Mouse (Mus musculus): ENCODE data around the gene Ly6g5c.

The Ly6g5c gene

DNA sequence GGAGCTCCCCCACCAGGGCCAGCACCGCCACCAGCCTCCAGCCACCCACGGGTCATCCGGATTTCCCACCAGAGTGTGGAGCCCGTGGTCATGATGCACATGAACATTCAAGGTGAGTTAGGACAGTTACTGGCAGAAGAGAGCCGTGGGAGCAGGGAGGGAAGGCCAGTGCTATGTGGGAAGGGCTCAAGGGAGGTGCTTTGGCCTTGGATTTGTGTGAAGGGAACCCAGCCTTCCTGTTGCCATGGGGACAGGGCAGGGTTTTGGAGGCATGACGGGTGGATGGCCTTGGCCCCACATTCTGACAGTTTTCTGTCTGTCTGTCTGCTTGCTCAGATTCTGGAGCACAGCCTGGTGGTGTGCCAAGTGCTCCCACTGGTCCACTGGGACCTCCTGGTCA is 33.9 kb downstream of the Ly6g5c start:
- no peak for DNase-seq (ENCODE audit: low spot score)

DNA sequence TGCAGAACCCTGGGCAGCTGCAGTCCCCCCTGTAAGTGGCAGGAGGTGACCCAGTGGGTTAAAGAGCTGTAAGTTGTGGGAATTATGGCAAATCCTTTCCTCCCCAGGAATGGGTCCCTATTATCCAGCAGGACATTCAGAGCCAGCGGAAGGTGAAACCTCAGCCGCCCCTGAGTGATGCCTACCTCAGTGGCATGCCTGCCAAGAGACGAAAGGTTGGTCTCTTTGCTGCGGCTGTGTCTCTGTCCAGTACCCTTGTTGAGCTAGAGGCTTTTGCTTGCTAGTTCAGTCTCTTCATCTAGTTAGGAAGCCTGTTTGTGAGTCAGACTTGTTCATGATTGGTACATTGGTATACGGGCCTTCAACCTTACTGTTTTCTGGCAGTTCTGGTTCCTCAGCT is 38.1 kb downstream of the Ly6g5c start:
- no peak for DNase-seq (ENCODE audit: low spot score)

DNA sequence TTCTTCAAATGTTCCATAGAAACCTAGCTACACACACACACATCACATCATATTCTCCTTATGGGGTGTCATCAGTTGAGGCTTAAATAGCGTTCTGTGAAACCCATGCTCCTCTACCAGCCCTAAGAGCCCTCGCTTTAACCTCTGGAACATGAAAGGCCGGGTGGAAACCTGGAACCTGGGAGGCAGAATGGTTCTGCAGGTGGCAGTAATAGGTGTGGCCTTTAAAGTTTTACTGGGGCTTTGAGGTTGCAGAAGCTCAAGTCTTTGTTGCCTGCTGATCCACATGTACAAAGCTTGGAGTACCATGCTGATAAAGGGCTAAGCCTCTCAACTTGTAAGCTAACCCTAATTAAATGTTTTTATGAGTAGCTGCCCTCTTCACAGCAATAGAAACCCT is 39.3 kb downstream of the Ly6g5c start:
- no peak for DNase-seq (ENCODE audit: low spot score)

DNA sequence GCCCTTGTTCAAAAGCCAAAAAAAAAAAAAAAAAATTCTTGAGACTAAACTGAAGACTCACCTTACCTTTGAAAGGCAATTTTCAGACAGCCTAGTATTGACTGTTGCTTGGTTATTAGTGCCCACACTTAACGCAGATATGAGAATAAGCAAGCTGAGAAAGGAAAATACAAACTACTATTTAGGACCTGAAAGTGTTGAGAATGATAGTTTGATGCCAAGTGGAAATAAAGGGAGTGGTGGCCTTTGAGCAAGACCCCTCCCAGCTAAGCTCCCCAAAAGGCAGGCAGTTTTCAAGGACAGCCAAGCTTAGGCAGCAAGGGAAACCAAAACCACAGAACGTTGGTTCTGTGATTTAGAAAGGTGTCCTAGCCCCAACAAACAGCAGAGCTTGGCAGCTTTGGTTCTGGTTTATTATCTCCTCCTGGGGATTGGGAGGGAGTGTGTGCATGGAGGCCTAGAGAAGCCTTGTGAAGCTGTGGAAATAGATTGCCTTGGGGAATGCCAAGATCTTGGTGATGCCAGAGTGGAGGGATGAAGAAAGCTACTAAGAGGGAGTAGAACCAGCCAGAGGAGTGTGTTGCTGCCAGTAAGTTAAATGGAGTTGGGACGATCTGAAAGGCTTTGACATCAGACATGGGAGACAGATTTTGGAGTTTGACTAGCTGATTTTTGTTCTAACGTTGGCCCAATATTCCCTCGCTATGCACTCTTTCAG is 40.0 kb downstream of the Ly6g5c start:
- no peak for DNase-seq (ENCODE audit: low spot score)

DNA sequence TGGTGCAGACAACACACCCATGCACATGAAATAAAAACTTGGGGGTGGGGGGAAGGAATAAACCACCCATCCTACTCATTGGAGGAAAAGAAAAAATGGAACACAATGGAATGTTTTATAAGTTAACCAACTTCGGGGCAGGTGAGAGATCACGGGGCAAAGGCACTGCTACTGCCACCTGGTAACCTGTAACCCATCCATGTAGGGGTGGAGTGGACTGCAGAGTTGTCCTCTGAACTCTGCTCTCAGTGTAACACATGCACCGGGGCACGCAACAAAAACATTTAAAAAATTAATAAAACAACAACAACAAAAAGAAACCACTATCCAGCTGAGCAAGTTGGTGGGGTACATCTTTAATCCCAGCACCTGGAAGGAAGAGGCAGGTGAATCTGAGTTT is 44.0 kb downstream of the Ly6g5c start:
- no peak for DNase-seq (ENCODE audit: low spot score)

DNA sequence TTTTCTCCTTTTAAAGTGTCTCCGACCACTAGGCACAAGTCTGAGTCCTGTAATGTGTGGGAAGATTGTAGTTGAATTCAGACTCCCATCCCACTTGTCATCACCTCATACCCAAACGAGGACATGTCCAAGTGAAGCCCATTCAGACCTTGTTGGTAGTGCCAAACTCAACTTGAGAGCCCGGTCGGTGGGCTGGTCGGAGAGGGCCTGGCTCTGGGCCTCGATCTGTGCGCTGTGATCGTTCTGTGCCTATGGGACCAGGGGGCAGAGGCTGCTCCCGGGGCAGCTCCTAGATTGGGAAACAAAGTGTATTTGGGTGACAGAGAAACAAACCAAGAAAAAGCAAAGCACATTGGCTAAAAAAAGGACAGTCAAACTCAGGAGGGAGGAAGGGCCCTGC is 45.0 kb downstream of the Ly6g5c start:
- no peak for DNase-seq (ENCODE audit: low spot score)

DNA sequence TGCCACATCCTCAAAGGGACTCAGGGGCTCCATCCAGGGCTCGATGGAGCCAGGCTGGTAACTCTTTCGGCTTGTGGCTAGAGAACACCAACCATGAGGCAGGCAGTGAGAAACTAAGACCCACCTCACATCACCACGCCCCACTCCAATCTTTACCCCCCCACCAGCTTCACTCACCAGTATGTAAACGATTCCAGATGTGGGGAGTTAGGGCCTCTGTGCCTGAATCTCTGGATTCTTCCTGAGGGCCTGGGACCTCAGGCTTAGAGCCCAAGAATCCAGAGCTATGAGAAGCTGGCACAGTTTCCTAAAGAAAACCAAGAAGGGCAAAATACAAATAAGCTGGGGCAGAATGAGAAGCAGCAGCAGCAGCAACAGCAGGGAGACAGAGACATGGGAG is 45.9 kb downstream of the Ly6g5c start:
- no peak for DNase-seq (ENCODE audit: low spot score)

DNA sequence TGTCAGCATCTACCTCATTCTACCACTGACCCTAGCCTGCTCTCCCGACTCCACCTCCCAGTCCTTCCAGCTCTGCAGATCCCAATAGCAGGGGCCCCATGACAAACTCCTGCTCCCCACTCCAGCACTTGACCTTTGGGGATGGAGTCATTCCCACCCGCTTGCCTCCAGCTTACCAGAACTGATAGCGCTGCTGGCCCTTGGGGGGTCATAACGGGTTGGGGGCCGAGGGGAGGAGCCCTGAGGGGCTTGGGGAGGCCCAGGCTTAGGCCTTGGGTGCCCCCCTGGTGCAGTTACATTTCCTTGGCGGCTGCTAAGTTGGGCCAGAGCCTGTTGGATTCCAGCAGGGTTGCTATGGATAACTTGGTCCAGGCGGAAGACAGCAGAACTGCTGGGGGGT is 46.5 kb downstream of the Ly6g5c start:
- no peak for DNase-seq (ENCODE audit: low spot score)

DNA sequence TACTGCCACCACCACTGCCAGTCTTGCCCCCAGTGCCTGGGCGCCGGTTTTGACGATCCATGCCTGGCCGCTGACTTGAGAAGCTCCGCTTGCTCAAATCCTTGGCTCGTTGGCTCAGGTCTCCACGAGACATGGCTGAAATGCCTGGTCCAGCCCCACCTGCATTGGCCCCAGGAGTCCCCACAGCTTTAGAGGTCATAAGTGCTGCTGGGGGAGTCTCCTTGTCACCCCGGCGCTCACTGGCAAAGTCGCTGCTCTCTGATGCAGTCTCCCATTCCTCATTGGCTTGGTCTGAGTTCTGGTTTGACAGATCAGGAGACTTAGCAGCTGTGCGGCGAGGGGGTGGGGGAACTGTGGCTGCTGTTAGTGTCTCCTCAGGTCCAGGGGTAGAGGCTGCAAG is 47.4 kb downstream of the Ly6g5c start:
- DNase-seq (ENCODE audit: low spot score), result no peak

DNA sequence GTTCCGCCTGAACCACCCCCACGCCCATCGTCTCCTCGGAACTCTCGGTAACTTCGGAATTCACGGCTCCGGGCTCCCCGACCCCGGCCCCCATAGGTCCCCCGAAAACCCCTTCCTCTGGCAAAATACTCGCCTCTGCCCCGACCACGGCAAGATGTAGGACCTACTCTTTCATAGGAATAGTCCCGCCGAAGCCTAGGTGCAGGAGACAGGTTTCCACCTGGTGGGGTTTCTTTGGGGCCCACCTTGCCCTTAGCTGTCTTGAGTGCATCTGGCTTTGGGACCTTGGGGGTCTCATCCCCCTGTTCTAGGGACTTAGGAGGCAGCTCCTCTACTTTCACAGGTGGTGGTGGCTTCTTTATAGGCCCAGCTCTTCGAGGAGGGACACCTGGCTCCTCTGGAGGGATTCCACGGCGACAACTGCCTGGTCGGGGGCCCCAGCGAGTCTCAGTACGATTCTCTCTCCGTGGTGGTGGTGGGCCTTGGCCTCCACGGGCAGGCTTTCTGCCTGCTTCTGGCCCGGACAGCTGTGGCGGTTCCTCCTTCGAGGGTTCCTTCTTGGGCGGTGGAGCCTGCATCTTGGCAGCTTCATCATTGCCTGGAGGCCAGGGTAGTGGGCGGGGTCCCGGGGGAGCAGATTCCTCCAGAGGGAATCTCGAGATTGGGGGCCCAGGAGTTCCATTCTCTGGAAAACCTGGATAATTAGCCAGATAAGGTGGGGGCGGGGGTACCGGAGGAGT is 48.6 kb downstream of the Ly6g5c start:
- DNase-seq (ENCODE audit: low spot score), result no peak

DNA sequence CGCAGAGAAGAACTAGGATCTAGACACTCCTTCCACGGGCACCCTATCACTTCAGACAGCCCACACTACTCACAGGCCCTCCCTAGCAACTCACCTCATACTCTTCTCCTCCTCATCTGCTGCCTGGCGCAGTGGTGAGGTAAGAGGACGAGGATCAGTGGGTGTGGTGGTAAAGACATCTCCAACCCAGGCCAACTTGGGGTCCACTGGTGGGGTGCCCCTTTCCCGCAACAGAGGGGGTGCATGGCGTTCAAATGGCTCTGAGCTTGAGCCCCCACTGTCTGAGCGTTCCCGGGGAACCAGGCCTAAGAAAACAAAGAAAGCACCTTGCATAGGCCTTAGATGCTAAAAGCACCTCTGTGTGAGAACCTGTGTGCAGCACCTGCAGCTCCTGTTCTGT is 49.2 kb downstream of the Ly6g5c start:
- no peak for DNase-seq (ENCODE audit: low spot score)

DNA sequence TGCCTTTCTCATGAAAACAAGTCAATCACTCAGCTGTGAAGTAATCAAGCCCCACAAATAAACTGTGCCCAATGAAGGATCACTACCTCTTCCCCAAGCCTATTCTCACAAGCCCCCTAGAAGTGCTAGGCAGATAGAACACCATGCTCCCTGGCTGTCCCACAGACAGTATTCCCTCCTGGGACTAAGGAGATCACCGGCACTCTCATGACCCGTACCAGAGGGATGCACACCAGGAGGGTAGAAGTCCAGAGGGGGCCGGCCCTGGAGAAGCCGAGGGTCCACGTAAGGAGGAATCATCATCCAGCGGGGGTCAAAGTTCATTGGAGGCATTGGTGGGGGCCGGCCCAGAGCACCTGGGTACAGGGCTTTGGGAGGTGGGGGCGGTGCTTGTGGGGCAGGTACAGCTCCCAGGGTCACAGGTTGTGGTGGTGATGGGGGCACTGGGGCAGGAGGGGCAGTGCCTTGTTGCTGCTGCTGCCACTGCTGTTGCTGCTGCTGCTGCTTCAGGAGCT is 49.6 kb downstream of the Ly6g5c start:
- DNase-seq (ENCODE audit: low spot score), result no peak

DNA sequence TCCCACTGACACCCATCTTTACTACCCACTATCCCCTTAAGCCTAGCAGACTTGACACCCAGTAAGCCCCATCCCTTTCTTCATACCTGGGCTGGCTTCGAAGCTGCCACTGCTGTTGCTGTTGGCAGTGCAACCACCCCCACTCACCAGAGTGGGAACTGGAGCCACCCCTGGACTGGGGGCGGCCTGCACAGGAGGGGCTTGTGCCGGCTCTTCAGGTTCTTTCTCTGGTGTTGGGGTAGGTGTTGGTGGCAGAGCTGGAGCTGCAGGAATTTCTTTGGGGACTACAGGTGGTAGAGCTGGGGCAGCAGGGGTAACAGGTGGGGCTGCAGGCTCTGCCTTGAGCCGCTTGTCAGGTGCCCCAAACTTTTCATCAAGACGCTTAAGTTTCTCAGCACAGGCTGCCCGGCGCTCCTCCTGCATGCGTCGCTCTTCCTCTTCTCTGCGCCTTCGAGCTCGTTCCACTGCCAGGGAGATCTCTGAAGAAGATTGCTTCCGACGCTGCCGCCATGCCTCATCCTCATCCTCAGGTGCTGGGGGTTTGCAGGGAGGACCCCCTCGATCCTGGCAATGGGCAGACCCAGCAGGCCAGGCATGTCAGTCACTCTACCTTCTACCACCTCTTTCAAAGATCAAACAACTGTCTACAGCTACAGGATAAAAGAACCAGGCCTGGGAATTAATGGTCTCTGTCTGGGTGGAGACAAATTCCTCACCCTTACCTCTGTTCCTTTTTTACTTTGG is 50.9 kb downstream of the Ly6g5c start:
- DNase-seq (ENCODE audit: low spot score), result no peak

DNA sequence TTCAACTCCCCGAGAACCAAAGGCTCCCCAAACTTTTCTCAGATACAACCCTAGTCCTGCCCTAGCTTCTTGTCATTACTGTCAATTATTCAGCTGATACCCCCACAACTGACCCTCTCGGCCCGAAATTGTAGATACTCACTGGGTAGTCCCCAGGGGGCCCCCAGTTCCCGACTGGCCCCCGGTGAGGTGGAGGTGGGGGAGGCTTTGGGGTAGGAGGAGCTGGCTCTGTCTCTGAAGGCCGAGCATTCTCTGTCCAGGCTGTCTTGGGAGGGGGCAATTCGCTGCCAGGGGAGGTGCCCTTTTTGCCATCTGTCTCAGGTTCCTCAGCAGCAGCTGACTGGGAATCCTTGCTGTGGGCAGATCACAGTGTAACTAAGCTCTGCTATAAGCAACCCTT is 51.6 kb downstream of the Ly6g5c start:
- DNase-seq (ENCODE audit: low spot score), result no peak

DNA sequence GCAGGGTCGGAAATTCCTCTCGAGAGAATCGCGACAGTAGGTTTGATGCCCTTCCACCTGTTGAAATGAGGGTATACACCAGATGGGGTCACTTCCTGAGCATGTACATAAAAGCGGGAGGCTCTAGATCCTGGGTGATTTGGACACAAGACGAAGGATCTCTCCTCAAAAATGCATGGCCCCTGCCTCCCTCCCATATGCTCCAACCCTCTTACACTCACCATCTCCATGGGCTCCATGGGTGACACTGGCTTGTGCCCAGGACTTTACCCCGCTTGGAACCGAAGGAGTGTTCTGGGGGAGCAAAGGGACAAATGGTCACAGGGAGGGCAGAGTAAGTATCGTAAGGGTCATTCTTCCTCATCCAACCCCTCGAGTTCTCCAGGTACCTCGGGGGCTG is 53.3 kb downstream of the Ly6g5c start:
- no peak for DNase-seq (ENCODE audit: low spot score)
